Mouse (Mus musculus) cerebellum, adult 9-10 months (tissue): ENCODE results near the gene Cdc37l1.
"Not testable (repeated sequence)": the region's sequence is repeated elsewhere in the genome, so short reads cannot be mapped to it uniquely, and the experiment has no call there.

ENCODE experiments used
- DNase-seq: peaks from one replicate; pipeline ENCODE4 v3.0.0; 2022

Cdc37l1 gene

GRCm38 (mm10) chr19:28990194-28990589 lies at the start of gene Cdc37l1:
Gene Cdc37l1 (plus strand): TSS chr19:28990352.
- DNase-seq, result peak; percentile 97

GRCm38 (mm10) chr19:28941271-28941670 lies 48.9 kb upstream of the Cdc37l1 start:
- no peak for DNase-seq

GRCm38 (mm10) chr19:28946782-28947181 lies 43.4 kb upstream of the Cdc37l1 start:
- DNase-seq, result no peak

GRCm38 (mm10) chr19:28947311-28947710 lies 42.8 kb upstream of the Cdc37l1 start:
- no peak for DNase-seq

- DNase-seq, result no peak
Observed at GRCm38 (mm10) chr19:28951251-28951650, 38.9 kb upstream of the Cdc37l1 start.

- peak; percentile 39 for DNase-seq
Observed at GRCm38 (mm10) chr19:28963113-28963512, 27.0 kb upstream of the Cdc37l1 start.

- no peak for DNase-seq
Observed at GRCm38 (mm10) chr19:28963513-28963841, 26.7 kb upstream of the Cdc37l1 start.

GRCm38 (mm10) chr19:28963842-28964551 lies 26.2 kb upstream of the Cdc37l1 start, which contains the start of gene Plpp6:
Gene Plpp6 (plus strand): TSS chr19:28963953.
- DNase-seq, result peak; percentile 86

- no peak for DNase-seq
Observed at GRCm38 (mm10) chr19:28964552-28964903, 25.6 kb upstream of the Cdc37l1 start.

- DNase-seq, result no peak
Observed at GRCm38 (mm10) chr19:28967652-28968051, 22.5 kb upstream of the Cdc37l1 start, which contains the start of gene 4430402I18Rik. Gene 4430402I18Rik (minus strand): TSS chr19:28967800.

- DNase-seq, result no peak
Observed at GRCm38 (mm10) chr19:28968178-28968577, 22.0 kb upstream of the Cdc37l1 start.

GRCm38 (mm10) chr19:28969231-28969630 lies 20.9 kb upstream of the Cdc37l1 start:
- no peak for DNase-seq

- no peak for DNase-seq
Observed at GRCm38 (mm10) chr19:28970251-28970650, 19.9 kb upstream of the Cdc37l1 start.

- DNase-seq, result peak; percentile 69
Observed at GRCm38 (mm10) chr19:28974862-28975611, 15.1 kb upstream of the Cdc37l1 start.

- DNase-seq, result no peak
Observed at GRCm38 (mm10) chr19:28982617-28983016, 7.5 kb upstream of the Cdc37l1 start.

GRCm38 (mm10) chr19:28989515-28989914 lies 637 bp upstream of the Cdc37l1 start:
- DNase-seq, result peak; percentile 33

GRCm38 (mm10) chr19:28990590-28991221 lies 554 bp downstream of the Cdc37l1 start:
- no peak for DNase-seq

GRCm38 (mm10) chr19:28991391-28991790 lies 1.2 kb downstream of the Cdc37l1 start:
- no peak for DNase-seq

- DNase-seq, result peak; percentile 25
Observed at GRCm38 (mm10) chr19:28994870-28995269, 4.7 kb downstream of the Cdc37l1 start.

GRCm38 (mm10) chr19:28995366-28995765 lies 5.2 kb downstream of the Cdc37l1 start:
- DNase-seq, result no peak

- DNase-seq, result no peak
Observed at GRCm38 (mm10) chr19:28997976-28998630, 8.0 kb downstream of the Cdc37l1 start.

GRCm38 (mm10) chr19:29000321-29000720 lies 10.2 kb downstream of the Cdc37l1 start:
- not testable (repeated sequence) for DNase-seq

- no peak for DNase-seq
Observed at GRCm38 (mm10) chr19:29008069-29008706, 18.0 kb downstream of the Cdc37l1 start.
